Mouse (Mus musculus) C2C12 (cell line): Measurements from ENCODE around the gene Eif4h. TPM values are rescaled to one million over a fixed set of nuclear protein-coding genes. Genes with fewer than 3 reads are reported as not detected.
A peak's percentile ranks its signal among the peaks of the same experiment; 100 is the strongest.

Experiments
- H3K27me3 ChIP-seq: one replicate; pipeline ENCODE4 v1.6.1; 2011; ENCODE audit not compliant: control insufficient read depth, insufficient read depth, insufficient read length
- H3K36me3 ChIP-seq: one replicate; pipeline ENCODE4 v1.6.1; 2011; ENCODE audit not compliant: control insufficient read depth, insufficient read depth
- H3K4me3 ChIP-seq: one replicate; pipeline ENCODE4 v1.5.1; 2011; ENCODE audit warnings: mild to moderate bottlenecking, control low read depth; ENCODE audit not compliant: poor library complexity, insufficient read depth, severe bottlenecking
- H3K79me2 ChIP-seq: one replicate; pipeline ENCODE4 v1.6.1; 2011; ENCODE audit not compliant: control insufficient read depth, insufficient read depth
- H3K79me3 ChIP-seq: one replicate; pipeline ENCODE4 v1.6.1; 2011; ENCODE audit warnings: low read depth, control low read depth
- H3ac ChIP-seq: one replicate; pipeline ENCODE3; 2011; ENCODE audit warnings: low read depth; ENCODE audit not compliant: control insufficient read depth, insufficient read length
- CEBPB ChIP-seq: IDR thresholded peaks from one replicate; pipeline ENCODE4 v1.6.1; 2011; ENCODE audit warnings: low read depth, mild to moderate bottlenecking, control low read depth, moderate library complexity
- CTCF ChIP-seq: IDR thresholded peaks from one replicate; pipeline ENCODE4 v1.5.1; 2011; ENCODE audit not compliant: control insufficient read depth, insufficient read depth, insufficient read length
- FOSL1 ChIP-seq: IDR thresholded peaks from one replicate; pipeline ENCODE4 v1.8.0; 2011; ENCODE audit warnings: mild to moderate bottlenecking, low read length; ENCODE audit not compliant: poor library complexity, insufficient read depth, severe bottlenecking
- MAX ChIP-seq: IDR thresholded peaks from one replicate; pipeline ENCODE4 v1.6.1; 2011; ENCODE audit warnings: mild to moderate bottlenecking, control low read depth
- MYOD1 ChIP-seq: IDR thresholded peaks from one replicate; pipeline ENCODE4 v1.6.1; 2011; ENCODE audit warnings: low read depth; ENCODE audit not compliant: control insufficient read depth, insufficient read length
- MYOG ChIP-seq: IDR thresholded peaks from one replicate; pipeline ENCODE4 v1.6.1; 2011; ENCODE audit not compliant: control insufficient read depth, insufficient read length; ENCODE audit errors: extremely low read depth
- USF1 ChIP-seq: IDR thresholded peaks from one replicate; pipeline ENCODE4 v1.6.1; 2011; ENCODE audit warnings: low read depth, mild to moderate bottlenecking, control low read depth, moderate library complexity
- polyA plus RNA-seq: library from polyadenylated mRNA; unstranded; fragments of >200 nt; fragmentation: generic; extraction: Trizol; gene quantifications from one replicate; pipeline ENCODE4 v1.2.1, GENCODE M21; 2012; ENCODE audit warnings: missing spikeins

The Eif4h gene
- polyA plus RNA-seq, 1 experiment: 427 TPM

DNA sequence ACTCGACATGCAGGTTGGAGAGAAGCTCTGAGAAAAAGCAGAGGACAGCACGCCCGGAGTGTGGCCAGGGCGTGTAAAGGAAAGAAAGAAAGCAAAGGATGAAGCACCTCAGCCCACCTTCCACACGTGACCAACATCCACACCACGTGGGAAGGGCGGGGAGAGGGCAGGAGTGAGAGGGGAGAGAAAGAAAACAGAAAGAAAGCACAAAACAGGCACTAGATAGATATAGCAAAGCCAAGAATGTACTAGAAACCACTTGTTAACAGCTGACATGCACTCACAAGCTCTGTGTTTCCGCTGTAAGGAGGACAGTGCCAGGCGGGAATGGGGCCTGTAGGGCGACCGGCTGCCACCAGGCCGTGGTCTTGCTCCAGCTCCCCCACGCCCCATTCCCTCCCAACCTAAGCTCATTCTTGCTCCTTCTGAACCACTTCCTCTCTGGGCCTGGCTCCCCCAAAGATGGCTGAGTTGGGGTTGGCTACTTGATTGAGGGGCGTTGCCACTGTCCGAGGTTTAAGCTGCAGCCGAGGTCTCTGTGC lies 18.1 kb downstream of the Eif4h start:
- TF ChIP-seq USF1: no peak
- no peak for TF ChIP-seq CEBPB
- TF ChIP-seq MYOD1: no peak
- no peak for TF ChIP-seq FOSL1
- no peak for TF ChIP-seq MYOG
- TF ChIP-seq MAX: no peak
- no peak for TF ChIP-seq CTCF
- Histone ChIP-seq H3K79me3 (peaks cover 10% of the 10 kb centered on the region), H3K36me3 (peaks cover 76% of the 10 kb centered on the region), H3K4me3 (no peak overlapping the region), H3K79me2 (peaks cover 16% of the 10 kb centered on the region), H3K27me3 (no peaks in the 10 kb centered on the region), H3ac (no peak overlapping the region)

DNA sequence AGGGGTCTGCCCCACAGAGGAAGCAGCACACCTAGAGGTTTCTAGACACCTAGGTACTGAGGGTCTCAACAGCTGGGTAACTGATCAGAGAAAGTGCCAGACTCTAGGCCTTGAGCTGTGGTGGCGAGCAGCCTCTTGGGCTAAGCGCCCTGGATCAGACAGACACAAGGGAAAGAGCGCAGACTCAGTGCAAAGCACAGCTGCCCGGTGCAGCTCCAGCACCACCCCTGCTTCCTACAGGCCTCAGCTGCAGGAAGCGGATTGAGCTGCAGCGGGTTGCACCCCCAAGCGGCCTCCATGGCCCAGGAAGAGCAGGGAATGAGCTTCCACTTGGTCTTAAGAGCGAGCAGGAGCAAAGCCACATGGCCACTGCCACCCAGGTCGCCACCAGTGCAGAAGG lies 18.8 kb downstream of the Eif4h start:
- peaks cover 69% of the 10 kb centered on the region for H3K36me3 ChIP-seq
- H3K4me3 ChIP-seq: no peak overlapping the region
- TF ChIP-seq FOSL1 (no peak), USF1 (no peak), CTCF (no peak), MAX (no peak), MYOG (no peak), CEBPB (no peak), MYOD1 (no peak)
- H3K79me2 ChIP-seq: peaks cover 8% of the 10 kb centered on the region
- H3ac ChIP-seq: no peak overlapping the region
- peaks cover 4% of the 10 kb centered on the region for H3K79me3 ChIP-seq
- no peaks in the 10 kb centered on the region for H3K27me3 ChIP-seq

DNA sequence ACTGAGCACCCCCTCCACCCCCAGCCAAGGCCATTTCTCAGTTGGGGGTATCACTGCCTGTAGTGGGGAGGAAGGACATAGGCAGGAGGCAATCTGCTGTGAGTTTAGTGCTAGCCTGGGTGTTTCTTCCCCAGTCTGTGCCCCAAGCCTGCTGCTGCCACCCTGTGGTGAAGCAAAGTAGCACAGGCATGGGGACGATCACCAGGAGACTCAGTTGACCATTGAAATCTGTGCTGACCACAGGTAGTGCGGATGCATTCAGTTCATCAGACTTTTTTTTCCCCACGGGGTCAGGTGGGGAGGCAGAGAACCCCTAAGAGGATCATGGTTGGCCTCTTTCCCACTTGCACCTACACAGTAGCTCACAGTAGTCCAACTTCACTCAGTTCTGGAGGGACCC lies 22.2 kb downstream of the Eif4h start:
- Histone ChIP-seq H3K27me3 (no peaks in the 10 kb centered on the region), H3ac (no peak overlapping the region), H3K4me3 (no peak overlapping the region), H3K79me3 (no peaks in the 10 kb centered on the region), H3K36me3 (peaks cover 36% of the 10 kb centered on the region), H3K79me2 (no peaks in the 10 kb centered on the region)
- no peak for TF ChIP-seq FOSL1
- TF ChIP-seq CTCF: peak; percentile 84

DNA sequence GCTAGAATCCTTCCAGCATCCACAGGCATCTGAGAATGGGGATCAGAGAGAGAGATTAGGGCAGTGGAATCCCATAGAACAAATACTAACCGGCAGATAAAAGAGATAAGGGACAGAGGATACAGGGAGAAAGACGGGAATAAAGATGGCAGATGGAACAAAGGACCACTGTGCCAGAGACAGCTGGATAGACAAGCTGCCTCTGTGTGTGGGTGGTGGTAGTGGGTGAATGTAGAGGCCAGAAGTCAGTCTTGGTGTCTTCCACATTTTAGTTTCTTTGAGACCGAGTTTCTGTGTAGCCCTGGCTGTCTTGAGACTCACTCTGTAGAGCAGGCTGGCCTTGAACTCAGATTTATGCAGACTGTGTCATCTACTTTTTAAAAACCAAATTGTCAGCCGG lies 23.5 kb downstream of the Eif4h start:
- Histone ChIP-seq H3K36me3 (peaks cover 23% of the 10 kb centered on the region), H3K79me2 (no peaks in the 10 kb centered on the region), H3K4me3 (no peak overlapping the region), H3ac (no peak overlapping the region), H3K27me3 (no peaks in the 10 kb centered on the region), H3K79me3 (no peaks in the 10 kb centered on the region)
- TF ChIP-seq MYOD1: no peak
- no peak for TF ChIP-seq CTCF
- no peak for TF ChIP-seq MYOG
- no peak for TF ChIP-seq USF1
- no peak for TF ChIP-seq FOSL1
- no peak for TF ChIP-seq CEBPB
- TF ChIP-seq MAX: no peak

DNA sequence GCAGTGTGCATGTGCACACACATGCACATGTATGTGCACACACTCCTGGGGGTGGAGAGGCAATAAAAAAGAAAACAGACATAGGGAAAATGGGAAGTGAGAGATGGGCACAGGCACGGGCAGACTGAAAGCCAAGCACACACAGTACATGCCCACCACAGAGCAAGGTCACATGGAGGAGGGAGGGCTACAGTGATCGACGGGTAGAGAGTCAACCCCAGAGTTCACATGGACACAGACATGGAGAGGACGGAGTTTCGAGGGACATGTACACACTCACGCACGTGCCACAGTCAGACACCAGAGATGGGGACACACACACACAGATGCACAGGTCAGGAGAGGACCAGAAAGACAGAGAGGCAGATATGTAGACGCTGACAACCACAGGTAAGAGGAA lies 23.9 kb downstream of the Eif4h start:
- Histone ChIP-seq H3ac (no peak overlapping the region), H3K27me3 (no peaks in the 10 kb centered on the region), H3K36me3 (peaks cover 19% of the 10 kb centered on the region), H3K79me2 (no peaks in the 10 kb centered on the region), H3K79me3 (no peaks in the 10 kb centered on the region), H3K4me3 (no peak overlapping the region)
- no peak for TF ChIP-seq CTCF
- no peak for TF ChIP-seq USF1
- TF ChIP-seq MAX: no peak

DNA sequence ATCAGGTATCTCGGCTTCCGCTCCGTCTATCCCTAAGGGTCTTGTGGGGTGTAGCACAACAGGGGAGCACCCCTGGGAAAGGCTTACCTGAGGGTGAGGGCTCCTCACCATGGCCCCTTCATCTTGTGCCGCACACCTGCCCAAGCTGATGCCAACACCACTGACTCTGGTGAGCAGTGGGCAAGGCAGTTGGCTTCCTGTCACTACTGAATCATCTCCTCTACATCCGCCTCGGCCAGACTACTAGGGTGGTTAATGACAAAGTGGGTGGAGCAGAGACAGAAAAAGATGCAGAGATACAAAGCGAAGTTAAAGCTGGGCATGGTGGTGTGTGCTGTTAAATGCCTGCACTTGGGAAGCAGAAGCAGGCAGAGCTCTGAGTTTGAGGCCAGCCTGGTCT lies 24.5 kb downstream of the Eif4h start, which contains the start of gene Lat2:
Gene Lat2 (minus strand): TSS at position 224 of the 400 bp plus-strand sequence.
- no peaks in the 10 kb centered on the region for H3K79me2 ChIP-seq
- H3K27me3 ChIP-seq: no peaks in the 10 kb centered on the region
- no peak within 1 kb of the TSS for H3K4me3 ChIP-seq
- TF ChIP-seq MYOD1 (peak; percentile 38), CTCF (no peak), FOSL1 (no peak), MYOG (no peak), MAX (no peak), USF1 (no peak), CEBPB (no peak)
- peaks cover 13% of the 10 kb centered on the region for H3K36me3 ChIP-seq
- no peaks in the 10 kb centered on the region for H3K79me3 ChIP-seq
- H3ac ChIP-seq: no peak within 1 kb of the TSS
